Mouse (Mus musculus): ENCODE data around the gene Aoah.

DNA sequence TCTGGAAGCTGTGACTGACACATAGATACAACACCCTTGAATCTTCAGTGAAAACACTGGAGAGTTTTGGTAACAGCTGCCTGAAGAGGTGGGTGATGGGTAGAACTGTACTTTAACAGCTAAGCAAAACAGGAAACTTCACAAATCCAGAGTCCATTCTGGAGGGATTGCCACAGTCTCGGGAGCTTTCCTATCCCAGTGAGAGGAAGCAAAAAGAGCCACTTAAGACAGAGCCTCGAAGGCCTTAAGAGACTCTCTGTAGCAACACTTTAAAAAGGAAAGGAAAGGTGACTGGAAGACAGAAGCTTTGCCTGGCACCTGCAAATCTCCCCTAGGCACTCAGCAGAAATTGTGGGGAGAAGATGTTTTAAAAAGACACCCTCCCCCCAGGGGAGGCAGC, 4.6 kb downstream of the Aoah start:
- TF ChIP-seq CTCF (IDR thresholded peaks at IDR 0.05; ENCODE audit: insufficient read depth, low read length) (no peak), POLR2A (IDR thresholded peaks at IDR 0.05; ENCODE audit: borderline replicate concordance, extremely low read depth, low read depth, low read length) (no peak)
